Mouse (Mus musculus) brain, embryonic 14.5 days (tissue): ENCODE measurements around the gene Ccdc54.

ENCODE experiments used
- CTCF ChIP-seq: fragments of 200-500 bp; IDR thresholded peaks from 2 replicates; pipeline ENCODE4 v1.5.1; 2012; ENCODE audit warnings: inconsistent platforms, mild to moderate bottlenecking, moderate library complexity, borderline replicate concordance; ENCODE audit not compliant: insufficient read depth, insufficient read length; ENCODE audit errors: extremely low read depth
- POLR2A ChIP-seq: fragments of 200-500 bp; IDR thresholded peaks from 2 replicates; pipeline ENCODE4 v1.6.1; 2012; ENCODE audit warnings: mild to moderate bottlenecking, inconsistent platforms, borderline replicate concordance; ENCODE audit not compliant: poor library complexity, insufficient read depth, insufficient read length, severe bottlenecking; ENCODE audit errors: extremely low read depth

- TF ChIP-seq CTCF (no peak), POLR2A (no peak)
Observed at GRCm38 (mm10) chr16:50596679-50597078, 5.7 kb upstream of the Ccdc54 start.
